Mouse (Mus musculus): Measurements from ENCODE around the gene Atp8b5. TPM values are rescaled to one million over a fixed set of nuclear protein-coding genes. Genes with fewer than 3 reads are reported as not detected.

Gene Atp8b5
- polyA plus RNA-seq, 1 experiment from 2014 or later = 0.74 TPM

- WGBS = 46% methylated on average over 2 of the region's 2 CpGs
- H3K9ac ChIP-seq = no peak overlapping the region
- no peak for ATAC-seq (ENCODE audit: low FRiP score, low read depth)
- no peak overlapping the region for H3K4me3 ChIP-seq
- no peak overlapping the region for H3K4me2 ChIP-seq
- no peaks in the 10 kb centered on the region for H3K4me1 ChIP-seq (replicated peaks)
- no peaks in the 10 kb centered on the region for H3K27me3 ChIP-seq
- H3K9me3 ChIP-seq = no peaks in the 10 kb centered on the region
- H3K36me3 ChIP-seq = no peaks in the 10 kb centered on the region
- no peak overlapping the region for H3K27ac ChIP-seq (replicated peaks)
These were observed 67.8 kb downstream of the Atp8b5 start for GRCm38 (mm10) chr4:43334771-43335170.

- Histone ChIP-seq H3K9ac (no peak overlapping the region), H3K4me1 (replicated peaks) (no peaks in the 10 kb centered on the region), H3K9me3 (no peaks in the 10 kb centered on the region), H3K27ac (replicated peaks) (no peak overlapping the region), H3K4me2 (no peak overlapping the region), H3K36me3 (no peaks in the 10 kb centered on the region), H3K27me3 (no peaks in the 10 kb centered on the region), H3K4me3 (no peak overlapping the region)
- ATAC-seq (ENCODE audit: low FRiP score, low read depth) = no peak
These were observed 69.2 kb downstream of the Atp8b5 start for GRCm38 (mm10) chr4:43336176-43336575.

GRCm38 (mm10) chr4:43340096-43340804 lies 73.3 kb downstream of the Atp8b5 start:
- Histone ChIP-seq H3K9ac (no peak overlapping the region), H3K4me2 (no peak overlapping the region), H3K27ac (replicated peaks) (no peak overlapping the region), H3K4me3 (no peak overlapping the region), H3K27me3 (no peaks in the 10 kb centered on the region), H3K36me3 (no peaks in the 10 kb centered on the region), H3K9me3 (no peaks in the 10 kb centered on the region), H3K4me1 (replicated peaks) (no peaks in the 10 kb centered on the region)
- 75% methylated on average over 4 of the region's 4 CpGs for WGBS
- ATAC-seq (ENCODE audit: low FRiP score, low read depth) = no peak

GRCm38 (mm10) chr4:43341276-43341891 lies 74.4 kb downstream of the Atp8b5 start:
- Histone ChIP-seq H3K9ac (no peak overlapping the region), H3K4me2 (no peak overlapping the region), H3K36me3 (no peaks in the 10 kb centered on the region), H3K4me1 (replicated peaks) (no peaks in the 10 kb centered on the region), H3K4me3 (no peak overlapping the region), H3K27ac (replicated peaks) (no peak overlapping the region), H3K27me3 (no peaks in the 10 kb centered on the region), H3K9me3 (no peaks in the 10 kb centered on the region)
- WGBS = 40% methylated on average over 7 of the region's 7 CpGs
- no peak for ATAC-seq (ENCODE audit: low FRiP score, low read depth)

GRCm38 (mm10) chr4:43342443-43342842 lies 75.5 kb downstream of the Atp8b5 start:
- WGBS = 81% methylated on average over 10 of the region's 10 CpGs
- H3K36me3 ChIP-seq = no peaks in the 10 kb centered on the region
- H3K4me3 ChIP-seq = no peak overlapping the region
- H3K4me2 ChIP-seq = no peak overlapping the region
- no peaks in the 10 kb centered on the region for H3K27me3 ChIP-seq
- H3K27ac ChIP-seq (replicated peaks) = no peak overlapping the region
- ATAC-seq (ENCODE audit: low FRiP score, low read depth) = no peak
- H3K9ac ChIP-seq = no peak overlapping the region
- H3K9me3 ChIP-seq = no peaks in the 10 kb centered on the region
- no peaks in the 10 kb centered on the region for H3K4me1 ChIP-seq (replicated peaks)

GRCm38 (mm10) chr4:43344932-43345331 lies 78.0 kb downstream of the Atp8b5 start:
- H3K9me3 ChIP-seq = no peaks in the 10 kb centered on the region
- no peak overlapping the region for H3K27ac ChIP-seq (replicated peaks)
- no peak for ATAC-seq (ENCODE audit: low FRiP score, low read depth)
- no peaks in the 10 kb centered on the region for H3K4me1 ChIP-seq (replicated peaks)
- WGBS = 90% methylated on average over 2 of the region's 2 CpGs
- no peak overlapping the region for H3K4me2 ChIP-seq
- H3K4me3 ChIP-seq = no peak overlapping the region
- H3K27me3 ChIP-seq = no peaks in the 10 kb centered on the region
- no peak overlapping the region for H3K9ac ChIP-seq
- no peaks in the 10 kb centered on the region for H3K36me3 ChIP-seq

- ATAC-seq (ENCODE audit: low FRiP score, low read depth) = no peak
- 86% methylated on average over 5 of the region's 5 CpGs for WGBS
- no peaks in the 10 kb centered on the region for H3K36me3 ChIP-seq
- H3K9ac ChIP-seq = no peak overlapping the region
- H3K4me2 ChIP-seq = no peak overlapping the region
- no peak overlapping the region for H3K27ac ChIP-seq (replicated peaks)
- H3K27me3 ChIP-seq = no peaks in the 10 kb centered on the region
- H3K4me1 ChIP-seq (replicated peaks) = no peaks in the 10 kb centered on the region
- H3K4me3 ChIP-seq = no peak overlapping the region
- no peaks in the 10 kb centered on the region for H3K9me3 ChIP-seq
These were observed 82.2 kb downstream of the Atp8b5 start for GRCm38 (mm10) chr4:43349206-43349605.

- Histone ChIP-seq H3K4me2 (no peak overlapping the region), H3K4me1 (replicated peaks) (no peaks in the 10 kb centered on the region), H3K9ac (no peak overlapping the region), H3K27me3 (no peaks in the 10 kb centered on the region), H3K27ac (replicated peaks) (no peak overlapping the region), H3K36me3 (no peaks in the 10 kb centered on the region), H3K9me3 (no peaks in the 10 kb centered on the region), H3K4me3 (no peak overlapping the region)
- WGBS = 81% methylated on average over 6 of the region's 6 CpGs
- ATAC-seq (ENCODE audit: low FRiP score, low read depth) = no peak
These were observed 83.1 kb downstream of the Atp8b5 start for GRCm38 (mm10) chr4:43350038-43350560.

- H3K9ac ChIP-seq = no peak overlapping the region
- H3K27ac ChIP-seq (replicated peaks) = no peak overlapping the region
- H3K9me3 ChIP-seq = no peaks in the 10 kb centered on the region
- H3K4me2 ChIP-seq = no peak overlapping the region
- H3K36me3 ChIP-seq = no peaks in the 10 kb centered on the region
- WGBS = 87% methylated on average over 6 of the region's 6 CpGs
- H3K4me1 ChIP-seq (replicated peaks) = no peaks in the 10 kb centered on the region
- no peak overlapping the region for H3K4me3 ChIP-seq
- no peaks in the 10 kb centered on the region for H3K27me3 ChIP-seq
- no peak for ATAC-seq (ENCODE audit: low FRiP score, low read depth)
These were observed 86.7 kb downstream of the Atp8b5 start for GRCm38 (mm10) chr4:43353662-43354061.

- ATAC-seq (ENCODE audit: low FRiP score, low read depth) = no peak
- Histone ChIP-seq H3K27me3 (no peaks in the 10 kb centered on the region), H3K4me1 (replicated peaks) (no peaks in the 10 kb centered on the region), H3K4me2 (no peak overlapping the region), H3K9ac (no peak overlapping the region), H3K9me3 (no peaks in the 10 kb centered on the region), H3K27ac (replicated peaks) (no peak overlapping the region), H3K4me3 (no peak overlapping the region), H3K36me3 (no peaks in the 10 kb centered on the region)
- WGBS = 92% methylated on average over 11 of the region's 11 CpGs
These were observed 98.1 kb downstream of the Atp8b5 start for GRCm38 (mm10) chr4:43364914-43365560.

GRCm38 (mm10) chr4:43367295-43367694 lies 100.3 kb downstream of the Atp8b5 start:
- H3K4me3 ChIP-seq = no peak overlapping the region
- no peak overlapping the region for H3K27ac ChIP-seq (replicated peaks)
- H3K9ac ChIP-seq = no peak overlapping the region
- WGBS = 90% methylated on average over 5 of the region's 5 CpGs
- no peaks in the 10 kb centered on the region for H3K4me1 ChIP-seq (replicated peaks)
- no peaks in the 10 kb centered on the region for H3K36me3 ChIP-seq
- ATAC-seq (ENCODE audit: low FRiP score, low read depth) = no peak
- no peaks in the 10 kb centered on the region for H3K9me3 ChIP-seq
- no peak overlapping the region for H3K4me2 ChIP-seq
- no peaks in the 10 kb centered on the region for H3K27me3 ChIP-seq

- Histone ChIP-seq H3K27me3 (no peaks in the 10 kb centered on the region), H3K9me3 (no peaks in the 10 kb centered on the region), H3K4me3 (no peak overlapping the region), H3K4me2 (no peak overlapping the region), H3K4me1 (replicated peaks) (no peaks in the 10 kb centered on the region), H3K9ac (no peak overlapping the region), H3K36me3 (no peaks in the 10 kb centered on the region), H3K27ac (replicated peaks) (no peak overlapping the region)
- no peak for ATAC-seq (ENCODE audit: low FRiP score, low read depth)
- WGBS = 94% methylated on average over 9 of the region's 9 CpGs
These were observed 100.8 kb downstream of the Atp8b5 start for GRCm38 (mm10) chr4:43367787-43368186.

All from hindbrain, embryonic 15.5 days (tissue).